Mouse (Mus musculus): ENCODE measurements around the gene Dnajc28. TPM values are rescaled to one million over a fixed set of nuclear protein-coding genes. Genes with fewer than 3 reads are reported as not detected.
A peak's percentile ranks its signal among the peaks of the same experiment; 100 is the strongest.
"Not testable (repeated sequence)": the region's sequence is repeated elsewhere in the genome, so short reads cannot be mapped to it uniquely, and the experiment has no call there.

The Dnajc28 gene
- total RNA-seq (2015) (2.3 and 3.9 TPM in 2 replicates), total RNA-seq (2017) (4.1 and 5.7 TPM in 2 replicates)

GRCm38 (mm10) chr16:91618511-91619501, at the start of gene Dnajc28:
Gene Dnajc28 (minus strand): TSS chr16:91619026.
- peak; percentile 98 for ATAC-seq (replicated peaks; ENCODE audit: poor library complexity)

GRCm38 (mm10) chr16:91663795-91664194, 45.0 kb upstream of the Dnajc28 start:
- no peak for ATAC-seq (replicated peaks; ENCODE audit: poor library complexity)

- ATAC-seq (replicated peaks; ENCODE audit: poor library complexity) = no peak
Observed at GRCm38 (mm10) chr16:91662336-91662735, 43.5 kb upstream of the Dnajc28 start.

- ATAC-seq (replicated peaks; ENCODE audit: poor library complexity) = no peak
Observed at GRCm38 (mm10) chr16:91661397-91661796, 42.6 kb upstream of the Dnajc28 start.

GRCm38 (mm10) chr16:91659798-91660197, 41.0 kb upstream of the Dnajc28 start:
- no peak for ATAC-seq (replicated peaks; ENCODE audit: poor library complexity)

- no peak for ATAC-seq (replicated peaks; ENCODE audit: poor library complexity)
Observed at GRCm38 (mm10) chr16:91658471-91658870, 39.6 kb upstream of the Dnajc28 start.

GRCm38 (mm10) chr16:91657285-91657684, 38.5 kb upstream of the Dnajc28 start:
- ATAC-seq (replicated peaks; ENCODE audit: poor library complexity) = peak; percentile 26; the same call in 1 of the 2 replicates

- no peak for ATAC-seq (replicated peaks; ENCODE audit: poor library complexity)
Observed at GRCm38 (mm10) chr16:91655285-91655684, 36.5 kb upstream of the Dnajc28 start.

- ATAC-seq (replicated peaks; ENCODE audit: poor library complexity) = no peak
Observed at GRCm38 (mm10) chr16:91652191-91652590, 33.4 kb upstream of the Dnajc28 start.

GRCm38 (mm10) chr16:91649781-91650180, 31.0 kb upstream of the Dnajc28 start:
- ATAC-seq (replicated peaks; ENCODE audit: poor library complexity) = no peak

GRCm38 (mm10) chr16:91649246-91649645, 30.4 kb upstream of the Dnajc28 start:
- ATAC-seq (replicated peaks; ENCODE audit: poor library complexity) = no peak

- peak; percentile 29 for ATAC-seq (replicated peaks; ENCODE audit: poor library complexity)
Observed at GRCm38 (mm10) chr16:91648220-91648550, 29.4 kb upstream of the Dnajc28 start.

- peak; percentile 83 for ATAC-seq (replicated peaks; ENCODE audit: poor library complexity)
Observed at GRCm38 (mm10) chr16:91647461-91648219, 28.8 kb upstream of the Dnajc28 start, which contains the start of gene Son. Gene Son (plus strand): TSS chr16:91647506.

GRCm38 (mm10) chr16:91646681-91647419, 28.0 kb upstream of the Dnajc28 start, which contains the start of gene Gart:
Gene Gart (minus strand): TSS chr16:91646952.
- ATAC-seq (replicated peaks; ENCODE audit: poor library complexity) = peak; percentile 75

GRCm38 (mm10) chr16:91645995-91646602, 27.3 kb upstream of the Dnajc28 start:
- ATAC-seq (replicated peaks; ENCODE audit: poor library complexity) = peak; percentile 29

GRCm38 (mm10) chr16:91645420-91645819, 26.6 kb upstream of the Dnajc28 start:
- ATAC-seq (replicated peaks; ENCODE audit: poor library complexity) = not testable (repeated sequence)

GRCm38 (mm10) chr16:91644901-91645300, 26.1 kb upstream of the Dnajc28 start:
- no peak for ATAC-seq (replicated peaks; ENCODE audit: poor library complexity)

- ATAC-seq (replicated peaks; ENCODE audit: poor library complexity) = peak; percentile 63
Observed at GRCm38 (mm10) chr16:91640171-91640570, 21.3 kb upstream of the Dnajc28 start.

- ATAC-seq (replicated peaks; ENCODE audit: poor library complexity) = no peak
Observed at GRCm38 (mm10) chr16:91639636-91640035, 20.8 kb upstream of the Dnajc28 start.

- ATAC-seq (replicated peaks; ENCODE audit: poor library complexity) = no peak
Observed at GRCm38 (mm10) chr16:91639161-91639560, 20.3 kb upstream of the Dnajc28 start.
